Mouse (Mus musculus) kidney, embryonic 15.5 days (tissue): ENCODE measurements around the gene Arfgap2. TPM values are rescaled to one million over a fixed set of nuclear protein-coding genes. Genes with fewer than 3 reads are reported as not detected.
"Not testable (repeated sequence)": the region's sequence is repeated elsewhere in the genome, so short reads cannot be mapped to it uniquely, and the experiment has no call there.

Source experiments
- ATAC-seq: fragments of 200-750 bp; cut with Nextera tagmentation; replicated peaks from 2 replicates; pipeline ENCODE4 v1.8.0; 2017; ENCODE audit warnings: moderate TSS enrichment; ENCODE audit not compliant: low FRiP score
- H3K27ac ChIP-seq: fragments of 300-500 bp; sonication (generic); 2 replicates; pipeline ENCODE4 v1.5.1; 2015; ENCODE audit warnings: mild to moderate bottlenecking, inconsistent platforms
- H3K27me3 ChIP-seq: fragments of 300-500 bp; sonication (generic); 2 replicates; pipeline ENCODE4 v1.6.1; 2015; ENCODE audit warnings: inconsistent platforms
- H3K36me3 ChIP-seq: fragments of 300-500 bp; sonication (generic); 2 replicates; pipeline ENCODE4 v1.6.1; 2015; ENCODE audit warnings: inconsistent platforms
- H3K4me1 ChIP-seq: fragments of 300-500 bp; sonication (generic); 2 replicates; pipeline ENCODE4 v1.6.1; 2015; ENCODE audit warnings: inconsistent platforms
- H3K4me2 ChIP-seq: fragments of 300-500 bp; sonication (generic); 2 replicates; pipeline ENCODE4 v1.6.1; 2015; ENCODE audit warnings: moderate library complexity, mild to moderate bottlenecking, inconsistent platforms
- H3K4me3 ChIP-seq: fragments of 300-500 bp; sonication (generic); replicated peaks from 2 replicates; pipeline ENCODE4 v1.5.1; 2015; ENCODE audit warnings: mild to moderate bottlenecking, inconsistent platforms
- H3K9ac ChIP-seq: fragments of 300-500 bp; sonication (generic); 2 replicates; pipeline ENCODE4 v1.6.1; 2015; ENCODE audit warnings: mild to moderate bottlenecking, inconsistent platforms
- H3K9me3 ChIP-seq: fragments of 300-500 bp; sonication (generic); replicated peaks from 2 replicates; pipeline ENCODE4 v1.6.1; 2016; ENCODE audit warnings: inconsistent platforms
- WGBS: fragments of 180-500 bp; shearing (Covaris S2); methylation state at CpG from one replicate; pipeline ENCODE4 v1.1.7; 2015; ENCODE audit warnings: mixed read lengths; 5-methylcytosine and 5-hydroxymethylcytosine counted together
- polyA plus RNA-seq: library from polyadenylated mRNA; unstranded; fragments of >200 nt; fragmentation: Nextera tagmentation; extraction: Ambion mirVana; gene quantifications from 2 replicates; pipeline ENCODE4 v1.2.1, GENCODE M21; 2015

Arfgap2 gene
- 86.6 and 92.2 TPM in 2 replicates for polyA plus RNA-seq

DNA sequence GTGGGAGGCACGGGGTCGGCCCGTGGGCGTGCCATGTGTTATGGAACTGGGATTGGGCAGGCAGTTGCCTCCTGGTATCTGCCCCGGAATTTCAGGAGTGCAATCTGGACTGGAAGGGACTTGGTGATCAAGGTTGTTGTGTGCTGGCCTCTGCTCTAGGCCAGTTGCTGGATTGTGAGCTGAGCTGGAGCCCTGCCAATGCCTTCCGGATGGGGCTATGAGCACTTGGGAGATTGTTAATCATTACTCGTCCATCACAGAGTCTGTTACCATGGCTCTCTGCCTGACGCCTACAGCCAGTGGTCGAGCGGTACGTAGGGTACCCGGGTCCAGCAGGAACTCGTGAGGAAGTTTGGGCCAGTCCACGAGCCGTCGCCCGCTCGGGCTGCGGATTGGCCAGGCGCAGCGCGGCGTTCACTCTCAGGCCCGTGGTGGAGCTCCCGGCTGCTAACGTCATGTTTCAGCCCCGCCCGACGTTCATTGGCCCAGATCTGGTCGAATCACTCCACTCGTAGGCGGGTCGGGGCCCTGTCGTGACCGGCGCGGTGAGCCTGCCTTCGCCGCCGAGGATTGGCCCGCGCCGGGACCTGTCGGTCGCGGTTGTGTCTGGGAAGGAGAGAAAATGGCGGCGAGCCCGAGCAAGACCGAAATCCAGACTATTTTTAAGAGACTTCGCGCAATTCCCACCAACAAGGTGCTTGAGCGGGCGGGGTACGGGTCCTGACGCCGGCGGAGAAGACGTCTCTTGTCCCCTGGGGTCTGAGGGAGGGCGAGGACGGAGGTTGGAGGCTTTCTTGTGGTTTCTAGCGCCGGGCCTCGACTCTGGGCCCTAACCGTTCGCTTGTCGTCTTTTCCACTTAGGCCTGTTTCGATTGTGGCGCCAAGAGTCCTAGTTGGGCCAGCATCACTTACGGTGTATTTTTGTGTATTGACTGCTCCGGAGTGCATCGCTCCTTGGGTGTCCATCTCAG, at the start of gene Arfgap2:
TSS of gene Arfgap2 (plus strand) at position 264 of the 971 bp plus-strand sequence.
- Histone ChIP-seq H3K4me3 (peak within 1 kb of the TSS; percentile 75), H3K9ac (peak within 1 kb of the TSS; percentile 85), H3K4me1 (peaks cover 26% of the 10 kb centered on the region), H3K36me3 (peaks cover 65% of the 10 kb centered on the region), H3K4me2 (peak within 1 kb of the TSS; percentile 66), H3K9me3 (no peaks in the 10 kb centered on the region), H3K27me3 (no peaks in the 10 kb centered on the region), H3K27ac (peak within 1 kb of the TSS; percentile 93)
- peak; percentile 99 for ATAC-seq
- WGBS = under 1% methylated on average over 72 of the region's 72 CpGs

DNA sequence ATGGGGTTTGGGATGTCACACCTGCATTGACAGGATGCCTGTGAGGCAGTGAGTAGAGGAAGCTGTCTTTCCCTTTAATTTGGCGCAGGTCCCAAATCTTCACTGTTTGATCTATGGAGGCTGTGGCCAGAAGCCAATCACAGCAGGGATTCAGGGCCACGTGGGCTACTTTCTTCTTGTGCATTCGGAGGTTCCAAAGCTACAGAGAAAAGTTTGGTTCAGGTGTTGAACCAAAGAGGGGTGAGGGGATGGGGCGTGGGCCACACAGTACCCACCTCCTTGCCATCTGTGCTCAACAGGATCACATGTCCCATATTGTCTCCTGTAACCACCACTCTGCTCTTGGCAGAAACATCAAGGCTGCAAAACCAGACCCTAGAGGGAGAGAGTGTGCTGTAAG, 47.7 kb upstream of the Arfgap2 start:
- WGBS = 62% methylated on average over 4 of the region's 4 CpGs
- Histone ChIP-seq H3K4me1 (no peaks in the 10 kb centered on the region), H3K4me2 (no peak overlapping the region), H3K9ac (no peak overlapping the region), H3K9me3 (no peaks in the 10 kb centered on the region), H3K4me3 (no peak overlapping the region), H3K36me3 (peaks cover 43% of the 10 kb centered on the region), H3K27me3 (no peaks in the 10 kb centered on the region), H3K27ac (no peak overlapping the region)
- ATAC-seq = no peak

DNA sequence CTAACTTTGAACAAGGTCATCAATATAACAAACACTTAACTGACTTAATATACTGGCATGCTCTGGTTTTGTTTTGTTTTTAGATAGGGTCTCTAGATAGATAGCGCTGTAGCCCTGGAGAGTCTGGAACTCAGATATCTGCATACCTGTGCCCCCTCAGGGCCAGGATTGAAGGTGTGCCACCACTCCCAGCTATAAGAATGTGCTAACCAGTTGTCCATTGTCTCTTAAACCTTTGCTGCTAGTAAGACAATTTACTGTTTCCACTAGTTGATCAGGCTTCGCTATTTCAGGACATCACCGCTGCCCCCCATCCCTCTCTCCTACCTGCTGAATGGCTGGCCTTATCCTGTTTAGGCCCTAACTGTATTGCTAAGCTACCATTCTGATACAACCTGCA, 44.3 kb upstream of the Arfgap2 start:
- H3K9me3 ChIP-seq = no peaks in the 10 kb centered on the region
- H3K36me3 ChIP-seq = peaks cover 11% of the 10 kb centered on the region; the same call in 1 of the 2 replicates
- no peaks in the 10 kb centered on the region for H3K4me1 ChIP-seq
- H3K27ac ChIP-seq = no peak overlapping the region
- WGBS = 97% methylated on average over 3 of the region's 3 CpGs
- H3K27me3 ChIP-seq = no peaks in the 10 kb centered on the region
- H3K4me2 ChIP-seq = no peak overlapping the region
- ATAC-seq = no peak
- H3K4me3 ChIP-seq = no peak overlapping the region
- H3K9ac ChIP-seq = no peak overlapping the region

DNA sequence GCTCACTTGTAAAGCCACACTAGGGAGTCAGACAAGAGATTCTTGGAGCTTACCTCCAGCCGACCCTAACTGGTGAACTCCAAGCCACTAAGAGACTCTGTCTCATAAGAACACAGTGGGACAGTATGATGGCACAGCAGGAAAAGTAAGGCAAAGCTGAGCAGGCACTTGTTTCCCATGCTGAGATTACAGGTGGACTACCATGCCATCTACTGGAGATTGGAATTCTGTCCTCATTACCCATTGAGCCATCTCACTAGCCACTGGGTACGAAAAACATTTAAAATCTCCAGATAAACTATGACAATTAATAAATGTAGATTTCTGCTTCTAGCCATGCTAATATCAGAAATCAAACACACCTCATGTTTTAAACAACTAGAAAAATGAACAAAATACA, 41.2 kb upstream of the Arfgap2 start:
- H3K9me3 ChIP-seq = no peaks in the 10 kb centered on the region
- H3K27ac ChIP-seq = no peak overlapping the region
- no peak overlapping the region for H3K4me2 ChIP-seq
- 88% methylated on average over 2 of the region's 2 CpGs for WGBS
- H3K4me1 ChIP-seq = no peaks in the 10 kb centered on the region
- no peak for ATAC-seq
- no peak overlapping the region for H3K4me3 ChIP-seq
- H3K36me3 ChIP-seq = no peaks in the 10 kb centered on the region
- H3K27me3 ChIP-seq = no peaks in the 10 kb centered on the region
- H3K9ac ChIP-seq = no peak overlapping the region

DNA sequence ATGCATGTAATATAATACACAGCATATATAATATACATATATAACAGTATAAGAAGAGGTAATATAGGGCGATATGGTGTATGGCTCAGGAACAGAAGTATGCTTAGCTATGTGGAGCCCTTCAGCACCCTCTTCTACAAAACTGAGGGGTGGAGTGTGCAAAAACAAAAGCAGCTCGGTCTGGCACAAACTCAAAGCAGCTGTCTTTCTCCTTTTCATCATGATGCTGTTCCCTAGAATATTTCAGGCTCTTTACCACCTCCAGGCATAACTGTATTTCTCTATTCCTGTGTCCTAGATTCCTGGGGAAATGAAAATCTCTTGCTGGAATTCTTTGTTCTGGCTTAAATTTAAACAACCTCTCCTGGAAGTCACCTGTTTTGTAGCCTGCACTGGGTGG, 35.0 kb upstream of the Arfgap2 start:
- no peak for ATAC-seq
- H3K36me3 ChIP-seq = peaks cover 6% of the 10 kb centered on the region; the same call in 1 of the 2 replicates
- no peaks in the 10 kb centered on the region for H3K4me1 ChIP-seq
- H3K4me3 ChIP-seq = no peak overlapping the region
- no peaks in the 10 kb centered on the region for H3K27me3 ChIP-seq
- WGBS = 83% methylated on average over 2 of the region's 2 CpGs
- no peak overlapping the region for H3K27ac ChIP-seq
- no peaks in the 10 kb centered on the region for H3K9me3 ChIP-seq
- H3K9ac ChIP-seq = no peak overlapping the region
- H3K4me2 ChIP-seq = no peak overlapping the region

DNA sequence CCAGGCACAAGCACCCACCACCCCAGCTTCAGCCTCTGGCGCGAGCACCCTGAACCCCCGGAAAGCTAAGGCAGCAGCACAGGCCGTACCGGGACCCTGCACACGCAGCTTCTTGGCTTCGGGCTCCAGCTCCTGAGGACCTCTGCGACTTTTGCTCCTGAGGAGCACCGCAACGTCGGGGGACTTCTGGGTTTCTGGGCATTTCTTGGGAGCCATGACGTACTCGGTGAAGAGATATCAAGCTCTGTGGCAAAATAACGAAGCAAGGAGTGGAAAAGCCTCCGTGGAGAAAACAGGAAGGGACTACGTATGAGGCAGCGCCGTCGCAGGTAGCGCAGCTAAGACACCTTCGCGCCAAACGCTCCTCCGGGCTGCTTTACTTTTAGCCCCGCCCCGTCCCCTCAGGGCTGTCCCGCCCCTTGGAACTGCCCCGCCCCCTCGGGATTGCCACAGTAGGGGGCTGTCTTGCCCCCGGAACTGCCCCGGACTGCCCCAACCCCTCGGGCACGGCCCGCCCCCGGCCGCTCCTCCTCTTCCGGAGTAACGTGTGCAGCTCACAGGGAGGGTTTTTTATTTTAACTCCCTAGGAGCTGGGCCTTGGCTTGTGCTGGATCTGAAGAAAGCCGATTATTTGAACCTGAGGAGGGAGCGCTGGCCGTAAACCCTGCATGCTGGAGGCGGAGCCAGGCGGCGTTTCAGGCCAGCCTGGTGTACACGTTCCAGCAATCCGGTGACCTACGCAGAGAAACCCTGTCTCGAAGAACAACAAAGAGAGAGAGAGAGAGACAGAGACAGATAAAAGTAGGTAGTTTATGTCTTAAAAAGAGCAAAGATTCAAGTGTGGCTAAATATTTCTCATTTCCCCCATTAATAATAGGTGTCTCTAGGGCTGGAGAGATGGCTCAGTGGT, 27.9 kb upstream of the Arfgap2 start, which contains the start of gene Ddb2:
TSS of gene Ddb2 (minus strand) at position 382 of the 910 bp plus-strand sequence.
- WGBS = under 1% methylated on average over 46 of the region's 48 CpGs
- peaks cover 9% of the 10 kb centered on the region for H3K4me1 ChIP-seq
- peak within 1 kb of the TSS; percentile 51 for H3K9ac ChIP-seq
- ATAC-seq = peak; percentile 99
- H3K4me2 ChIP-seq = peak within 1 kb of the TSS; percentile 86
- no peaks in the 10 kb centered on the region for H3K9me3 ChIP-seq
- H3K36me3 ChIP-seq = peaks cover 6% of the 10 kb centered on the region; the same call in 1 of the 2 replicates
- peak within 1 kb of the TSS; percentile 61 for H3K4me3 ChIP-seq
- H3K27ac ChIP-seq = peak within 1 kb of the TSS; percentile 96
- no peaks in the 10 kb centered on the region for H3K27me3 ChIP-seq

DNA sequence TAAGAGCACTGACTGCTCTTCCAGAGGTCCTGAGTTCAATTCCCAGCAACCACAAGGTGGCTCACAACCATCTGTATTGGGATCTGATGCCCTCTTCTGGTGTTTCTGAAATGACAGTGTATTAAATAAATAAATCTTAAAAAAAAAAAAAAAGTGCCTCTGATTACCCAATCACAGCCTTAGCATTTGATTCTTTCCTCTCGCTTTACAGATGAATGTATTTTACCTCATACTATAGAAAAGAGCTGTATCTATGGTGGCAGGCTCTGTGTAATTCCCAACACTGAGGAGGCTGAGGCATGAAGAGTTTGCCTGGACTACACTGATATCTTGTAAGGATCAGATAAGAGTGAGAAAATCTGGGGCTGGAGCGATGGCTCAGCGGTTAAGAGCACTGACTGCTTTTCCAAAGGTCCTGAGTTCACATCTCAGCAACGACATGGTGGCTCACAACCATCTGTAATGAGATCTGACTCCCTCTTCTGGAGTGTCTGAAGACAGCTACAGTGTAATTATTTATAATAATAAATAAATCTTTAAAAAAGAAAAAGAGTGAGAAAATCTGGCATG, 27.2 kb upstream of the Arfgap2 start:
- not testable (repeated sequence) for ATAC-seq, H3K36me3 ChIP-seq, H3K4me1 ChIP-seq, H3K27me3 ChIP-seq, H3K9me3 ChIP-seq
- peak overlapping the region; percentile 96 for H3K27ac ChIP-seq
- peak overlapping the region; percentile 61 for H3K4me3 ChIP-seq
- WGBS = 17% methylated on average over 4 of the region's 4 CpGs
- peak overlapping the region; percentile 86 for H3K4me2 ChIP-seq
- H3K9ac ChIP-seq = peak overlapping the region; percentile 41; the same call in 1 of the 2 replicates

DNA sequence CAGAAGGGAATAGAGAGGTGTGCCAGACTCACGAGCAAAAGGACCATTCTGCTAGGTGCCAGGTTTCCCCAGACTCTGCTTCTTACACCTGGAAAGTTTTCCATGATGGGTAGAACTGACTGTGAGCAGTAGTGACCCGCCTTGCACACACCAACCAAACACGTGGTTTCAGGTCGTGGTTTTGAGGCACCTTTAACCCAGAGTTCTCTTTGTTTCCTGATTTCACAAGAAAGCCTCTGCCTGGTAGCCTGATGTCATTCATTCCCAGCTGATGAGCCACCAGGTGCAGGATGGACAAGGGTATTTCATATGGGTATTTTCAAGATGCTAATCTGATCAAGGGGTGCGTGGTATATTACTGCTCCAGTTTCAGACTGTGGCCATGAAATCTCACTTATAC, 22.2 kb upstream of the Arfgap2 start:
- no peak overlapping the region for H3K4me3 ChIP-seq
- H3K9me3 ChIP-seq = no peaks in the 10 kb centered on the region
- ATAC-seq = no peak
- no peak overlapping the region for H3K27ac ChIP-seq
- WGBS = 60% methylated on average over 5 of the region's 5 CpGs
- peaks cover 3% of the 10 kb centered on the region for H3K4me1 ChIP-seq
- no peak overlapping the region for H3K9ac ChIP-seq
- no peaks in the 10 kb centered on the region for H3K36me3 ChIP-seq
- H3K4me2 ChIP-seq = no peak overlapping the region
- H3K27me3 ChIP-seq = no peaks in the 10 kb centered on the region

DNA sequence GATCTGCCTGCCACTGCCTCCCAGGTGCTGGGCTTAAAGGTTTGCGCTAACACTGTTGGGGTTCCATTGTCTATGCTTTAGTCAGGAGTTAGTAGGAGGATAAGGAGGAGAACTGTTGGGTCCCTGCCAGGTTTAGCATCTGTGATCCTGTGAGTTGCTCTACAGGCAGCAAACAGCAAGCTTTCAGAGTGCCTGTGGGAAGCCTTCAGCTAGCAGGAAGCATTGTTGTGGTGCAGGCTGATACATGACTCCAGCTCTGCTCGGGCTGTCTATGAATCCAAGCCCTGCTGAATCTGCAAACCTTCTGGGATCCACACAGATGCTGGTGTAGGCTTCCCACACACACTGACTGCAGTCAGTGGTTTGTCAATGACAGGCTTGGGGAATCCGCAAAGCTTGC, 21.4 kb upstream of the Arfgap2 start:
- Histone ChIP-seq H3K9me3 (no peaks in the 10 kb centered on the region), H3K27me3 (no peaks in the 10 kb centered on the region)

DNA sequence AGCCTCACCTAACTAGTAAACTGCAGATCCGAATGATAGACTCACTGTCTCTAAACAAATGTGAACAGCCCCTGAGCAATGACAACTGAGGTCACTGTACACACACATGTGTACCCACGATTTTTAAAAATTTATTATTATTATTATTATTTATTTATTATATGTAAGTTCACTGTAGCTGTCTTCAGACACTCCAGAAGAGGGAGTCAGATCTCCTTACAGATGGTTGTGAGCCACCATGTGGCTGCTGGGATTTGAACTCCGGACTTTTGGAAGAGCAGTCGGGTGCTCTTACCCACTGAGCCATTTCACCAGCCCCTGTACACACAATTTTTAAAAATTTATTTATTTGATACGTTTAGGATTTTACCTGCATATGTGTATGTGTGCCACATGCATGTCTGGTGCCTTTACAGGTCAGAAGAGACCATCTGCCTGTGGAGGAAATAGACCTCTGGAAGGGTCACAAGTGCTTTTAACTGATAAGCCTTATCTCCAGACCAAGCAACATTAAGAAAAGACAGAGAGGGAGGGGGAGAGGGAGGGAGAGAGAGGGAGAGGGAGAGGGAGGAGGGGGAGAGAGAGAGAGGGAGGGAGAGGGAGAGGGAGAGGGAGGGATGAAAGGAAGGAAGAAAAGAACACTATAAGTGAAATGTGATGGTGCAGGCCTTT, 20.1 kb upstream of the Arfgap2 start:
- Histone ChIP-seq H3K4me2 (no peak overlapping the region), H3K27ac (no peak overlapping the region), H3K4me1 (no peaks in the 10 kb centered on the region), H3K27me3 (no peaks in the 10 kb centered on the region), H3K9ac (no peak overlapping the region), H3K36me3 (no peaks in the 10 kb centered on the region), H3K9me3 (no peaks in the 10 kb centered on the region), H3K4me3 (no peak overlapping the region)
- WGBS = 81% methylated on average over 5 of the region's 5 CpGs
- no peak for ATAC-seq

More for the DNA sequence above, 21.4 kb upstream of the Arfgap2 start:
- Histone ChIP-seq H3K4me2 (no peak overlapping the region), H3K9ac (no peak overlapping the region), H3K36me3 (no peaks in the 10 kb centered on the region), H3K4me1 (no peaks in the 10 kb centered on the region), H3K4me3 (no peak overlapping the region), H3K27ac (no peak overlapping the region)
- WGBS = 71% methylated on average over 3 of the region's 3 CpGs
- no peak for ATAC-seq

DNA sequence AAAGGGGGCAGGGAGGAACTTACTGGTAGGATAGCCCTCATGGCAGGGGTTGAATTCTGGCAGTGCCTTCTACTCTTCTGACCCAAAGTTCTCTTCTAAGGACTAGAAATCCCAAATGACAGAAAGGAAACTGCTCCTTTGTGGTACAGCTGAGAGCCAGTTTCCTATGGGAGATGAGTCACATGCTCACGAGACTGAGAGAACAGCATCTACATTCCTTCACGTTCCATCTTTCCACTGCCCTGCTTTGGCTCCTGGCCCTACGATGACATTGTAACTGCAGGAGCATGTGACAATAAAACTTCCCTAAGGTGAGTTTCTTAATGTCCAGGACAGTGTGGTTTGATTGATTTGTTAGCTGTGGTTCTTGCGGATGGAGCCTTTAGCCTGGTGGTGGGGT, 16.4 kb upstream of the Arfgap2 start:
- Histone ChIP-seq H3K4me2 (no peak overlapping the region), H3K9me3 (no peaks in the 10 kb centered on the region), H3K4me1 (no peaks in the 10 kb centered on the region), H3K4me3 (no peak overlapping the region), H3K27me3 (peaks cover 12% of the 10 kb centered on the region; the same call in 1 of the 2 replicates), H3K9ac (no peak overlapping the region), H3K27ac (no peak overlapping the region), H3K36me3 (no peaks in the 10 kb centered on the region)
- 86% methylated on average over 4 of the region's 4 CpGs for WGBS
- no peak for ATAC-seq
